Comparison of ENCODE assay signal across 16 mouse cellular contexts in genomic region chr3:9522009-9522408, GRCm38 (mm10).
DNase-seq lines count a peak whose midpoint lies in the region; ATAC-seq and TF ChIP-seq lines count a peak whose summit lies in the region.
"Had no signal": no experiment of that assay in that cellular context is flagged by ENCODE, and none has a peak within 500 bp of the region (broad histone marks: within the 10 kb centered on the region; RNA-seq: fewer than 3 reads in every experiment).

No protein-coding gene starts in this region.

- WGBS in liver, adult 2 months: 22% methylated on average over 6 of the region's 6 CpGs
- 60% methylated on average over 6 of the region's 6 CpGs for WGBS in liver, embryonic 13.5 days (ENCODE audit: insufficient replicate concordance)
- WGBS in midbrain, embryonic 11.5 days: 54% methylated on average over 6 of the region's 6 CpGs
- WGBS in midbrain, embryonic 10.5 days: 69% methylated on average over 6 of the region's 6 CpGs

- no peak overlapping the region for H3K4me2 ChIP-seq in liver, embryonic 13.5 days
- no peak overlapping the region for H3K4me2 ChIP-seq in midbrain, embryonic 11.5 days
- H3K4me2 ChIP-seq: hindbrain, embryonic 12.5 days; limb, embryonic 12.5 days; midbrain, embryonic 12.5 days had no signal

- no peak for TF ChIP-seq POLR2A in liver, adult 2 months (IDR thresholded peaks at IDR 0.05; ENCODE audit: extremely low read depth, insufficient read depth, low read length)

- H3K27me3 ChIP-seq in liver, adult 2 months (ENCODE audit: control insufficient read depth, insufficient read depth, low read length): no peaks in the 10 kb centered on the region
- no peaks in the 10 kb centered on the region for H3K27me3 ChIP-seq in liver, embryonic 13.5 days
- peaks cover 11% of the 10 kb centered on the region for H3K27me3 ChIP-seq in midbrain, embryonic 11.5 days (ENCODE audit: control insufficient read depth, insufficient read depth, low read length)
- peaks cover 46% of the 10 kb centered on the region for H3K27me3 ChIP-seq in midbrain, embryonic 10.5 days (ENCODE audit: low read depth, poor library complexity, severe bottlenecking)
- H3K27me3 ChIP-seq: embryonic facial prominence, embryonic 13.5 days; hindbrain, embryonic 12.5 days had no signal

- no peaks in the 10 kb centered on the region for H3K36me3 ChIP-seq in liver, adult 2 months (ENCODE audit: control insufficient read depth, insufficient read depth, low read length)
- H3K36me3 ChIP-seq in liver, embryonic 13.5 days: no peaks in the 10 kb centered on the region
- no peaks in the 10 kb centered on the region for H3K36me3 ChIP-seq in midbrain, embryonic 11.5 days (ENCODE audit: control insufficient read depth, insufficient read depth, low read length)
- H3K36me3 ChIP-seq in midbrain, embryonic 10.5 days: no peaks in the 10 kb centered on the region
- H3K36me3 ChIP-seq: embryonic facial prominence, embryonic 13.5 days; hindbrain, embryonic 12.5 days; limb, embryonic 12.5 days; midbrain, embryonic 12.5 days had no signal

- no peak overlapping the region for H3K4me3 ChIP-seq in liver, adult 2 months (ENCODE audit: insufficient read depth, low read depth, low read length)
- no peak overlapping the region for H3K4me3 ChIP-seq in liver, embryonic 13.5 days (replicated peaks)
- no peak overlapping the region for H3K4me3 ChIP-seq in midbrain, embryonic 11.5 days (ENCODE audit: low read depth, low read length)
- H3K4me3 ChIP-seq in midbrain, embryonic 10.5 days: no peak overlapping the region
- H3K4me3 ChIP-seq: embryonic facial prominence, embryonic 13.5 days; hindbrain, embryonic 12.5 days; limb, embryonic 12.5 days; midbrain, embryonic 12.5 days had no signal

- H3K9me3 ChIP-seq in liver, embryonic 13.5 days (replicated peaks): no peaks in the 10 kb centered on the region
- H3K9me3 ChIP-seq in midbrain, embryonic 11.5 days (ENCODE audit: control insufficient read depth, low read length): no peaks in the 10 kb centered on the region
- no peaks in the 10 kb centered on the region for H3K9me3 ChIP-seq in midbrain, embryonic 10.5 days (replicated peaks)
- H3K9me3 ChIP-seq: embryonic facial prominence, embryonic 13.5 days; hindbrain, embryonic 12.5 days; limb, embryonic 12.5 days; midbrain, embryonic 12.5 days had no signal

- H3K4me1 ChIP-seq in liver, adult 2 months (ENCODE audit: control insufficient read depth, insufficient read depth, low read length): peaks cover 14% of the 10 kb centered on the region; the same call in 1 of the 2 replicates
- H3K4me1 ChIP-seq in liver, embryonic 13.5 days (replicated peaks): peaks cover 52% of the 10 kb centered on the region
- H3K4me1 ChIP-seq in midbrain, embryonic 11.5 days (ENCODE audit: control insufficient read depth, insufficient read depth, low read length): peaks cover 6% of the 10 kb centered on the region; the same call in 1 of the 2 replicates
- peaks cover 41% of the 10 kb centered on the region for H3K4me1 ChIP-seq in midbrain, embryonic 10.5 days

- H3K9ac ChIP-seq in liver, adult 2 months (ENCODE audit: low read depth, low read length): no peak overlapping the region
- no peak overlapping the region for H3K9ac ChIP-seq in liver, embryonic 13.5 days
- H3K9ac ChIP-seq in midbrain, embryonic 11.5 days (ENCODE audit: low read length): no peak overlapping the region
- H3K9ac ChIP-seq: embryonic facial prominence, embryonic 13.5 days; hindbrain, embryonic 12.5 days; limb, embryonic 12.5 days; midbrain, embryonic 12.5 days had no signal

- peak; percentile 93 for DNase-seq in liver, adult 2 months (ENCODE audit: extremely low read depth, low read depth, low spot score)
- no peak for DNase-seq in liver
- DNase-seq in kidney, postnatal 14 days: peak; percentile 68
- DNase-seq in liver, embryonic 13.5 days: no peak
- DNase-seq in left cerebral cortex, adult 8-10 months (ENCODE audit: low spot score in 2 of 2): no peak
- DNase-seq in left cerebral cortex, adult 18-20 months (ENCODE audit: low spot score in 2 of 2): no peak
- no peak for DNase-seq in midbrain, embryonic 11.5 days (ENCODE audit: low spot score, missing footprints)
- no peak for DNase-seq in midbrain, embryonic 10.5 days (ENCODE audit: low spot score)
- DNase-seq: adrenal gland, adult 2 months; cerebellum, adult 11-12 months; lung, postnatal 36 days; thymus, postnatal 25 days had no signal

- peak; percentile 56 for ATAC-seq in liver, embryonic 13.5 days (ENCODE audit: low read depth)
- no peak for ATAC-seq in midbrain, embryonic 11.5 days (ENCODE audit: low FRiP score)

- peak; percentile 38; the same call in 1 of the 2 replicates for TF ChIP-seq CTCF in liver, adult 2 months (IDR thresholded peaks at IDR 0.05; ENCODE audit: low read depth, low read length)

- H3K27ac ChIP-seq in liver, adult 2 months (replicated peaks; ENCODE audit: insufficient read depth, low read depth, low read length): no peak overlapping the region; the same call in 1 of the 2 replicates
- no peak overlapping the region for H3K27ac ChIP-seq in liver, embryonic 13.5 days
- H3K27ac ChIP-seq in midbrain, embryonic 11.5 days (ENCODE audit: low read depth, low read length): no peak overlapping the region
- H3K27ac ChIP-seq in midbrain, embryonic 10.5 days (replicated peaks): no peak overlapping the region
- H3K27ac ChIP-seq: hindbrain, embryonic 12.5 days; limb, embryonic 12.5 days; midbrain, embryonic 12.5 days had no signal

- no peaks in the 10 kb centered on the region for H3K79me2 ChIP-seq in liver, adult 2 months (ENCODE audit: control insufficient read depth, insufficient read depth, low read length)

Comparison
In these comparisons a context has a peak if more than half of its experiments do, and no peak if none do; other contexts are left out.
1. DNase-seq: peak in liver, adult 2 months (single experiment) and kidney, postnatal 14 days (single experiment); none in liver (single experiment), liver, embryonic 13.5 days (single experiment), left cerebral cortex, adult 8-10 months (0 of 2), left cerebral cortex, adult 18-20 months (0 of 2), midbrain, embryonic 11.5 days (single experiment) and midbrain, embryonic 10.5 days (single experiment).